Comparison of ENCODE assay signal across 16 mouse cellular contexts in genomic region chr9:72496691-72497090, GRCm38 (mm10).
"Had no signal": no experiment of that assay in that cellular context is flagged by ENCODE, and none has a peak within 500 bp of the region (broad histone marks: within the 10 kb centered on the region; RNA-seq: fewer than 3 reads in every experiment).

No protein-coding gene starts in this region.

- H3K9me3 ChIP-seq: megakaryocyte, embryonic 14.5 days; midbrain, embryonic 13.5 days; midbrain, embryonic 15.5 days; neural tube, embryonic 12.5 days; stomach, embryonic 15.5 days had no signal

- ATAC-seq: midbrain, embryonic 13.5 days; midbrain, embryonic 15.5 days had no signal

- H3K36me3 ChIP-seq: midbrain, embryonic 13.5 days; midbrain, embryonic 15.5 days; neural tube, embryonic 12.5 days; stomach, embryonic 15.5 days had no signal

- H3K4me3 ChIP-seq: megakaryocyte, embryonic 14.5 days; midbrain, embryonic 13.5 days; midbrain, embryonic 15.5 days; neural tube, embryonic 12.5 days; stomach, embryonic 15.5 days had no signal

- H3K27ac ChIP-seq: macrophage; midbrain, embryonic 13.5 days; midbrain, embryonic 15.5 days; neural tube, embryonic 12.5 days; stomach, embryonic 15.5 days; stomach, postnatal 0 days had no signal

- H3K27me3 ChIP-seq: megakaryocyte, embryonic 14.5 days; midbrain, embryonic 13.5 days; midbrain, embryonic 15.5 days; neural tube, embryonic 12.5 days; stomach, embryonic 15.5 days had no signal

- H3K9ac ChIP-seq: lung, embryonic 14.5 days; midbrain, embryonic 13.5 days; midbrain, embryonic 15.5 days; neural tube, embryonic 12.5 days; stomach, embryonic 15.5 days had no signal

- DNase-seq: lung, adult 18-20 months; lung, embryonic 14.5 days; lung, postnatal 10 days; lung, postnatal 36 days; right cerebral cortex, postnatal 14 days; thymus, adult 2 months; thymus, postnatal 25 days; thymus, postnatal 4 days had no signal

- H3K4me1 ChIP-seq: stomach, embryonic 15.5 days had no signal

- H3K4me2 ChIP-seq: lung, embryonic 14.5 days; midbrain, embryonic 11.5 days; midbrain, embryonic 13.5 days; midbrain, embryonic 15.5 days; neural tube, embryonic 12.5 days; stomach, embryonic 15.5 days had no signal
